Mouse (Mus musculus): ENCODE measurements around the gene Zfpm1.

Zfpm1 gene

DNA sequence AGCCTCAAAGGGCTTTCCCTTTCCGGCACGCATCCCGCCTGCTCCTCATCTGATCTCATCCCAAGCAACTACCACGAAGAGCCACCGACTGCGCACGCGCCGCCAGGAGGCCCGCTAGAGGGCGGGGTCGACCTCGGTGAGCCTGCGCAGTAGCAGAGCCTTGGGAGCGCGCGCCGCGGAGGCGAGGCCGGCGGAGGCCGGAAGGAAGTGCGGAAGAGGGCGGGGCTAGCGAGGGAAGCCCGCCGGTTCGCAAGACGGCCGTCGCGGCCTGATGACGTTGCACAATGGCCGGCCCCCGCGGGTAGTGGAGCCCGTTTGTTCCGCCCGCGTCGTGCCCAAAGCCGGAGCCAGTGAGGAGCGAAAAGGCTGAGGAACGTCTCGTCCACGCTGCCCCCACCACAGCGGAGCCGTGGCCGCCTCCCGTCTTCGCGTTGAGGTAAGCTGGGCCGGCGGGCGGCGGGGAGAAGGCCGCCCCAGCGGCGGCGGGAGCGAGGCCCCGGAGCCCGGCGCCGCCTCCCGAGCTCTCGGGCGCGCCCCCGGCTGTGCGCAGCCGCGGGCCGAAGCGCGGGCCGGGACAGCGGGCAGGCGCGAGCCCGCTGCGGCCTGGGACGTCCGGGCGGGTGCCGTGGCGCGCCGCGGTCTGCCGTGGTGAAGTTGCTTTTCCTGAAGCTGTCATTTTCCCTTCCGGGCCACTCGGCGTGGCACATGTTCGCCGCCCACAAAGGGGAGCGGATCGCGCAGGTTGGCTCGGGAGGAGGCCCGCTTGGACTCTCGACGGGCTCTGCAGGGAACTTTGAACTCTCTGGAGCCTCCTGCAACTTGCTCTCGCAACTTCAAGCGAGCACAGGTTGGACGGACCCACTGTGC lies 94.7 kb downstream of the Zfpm1 start, which contains the start of gene Zc3h18:
Gene Zc3h18, plus strand, starts transcription at position 245 of the 867 bp plus-strand sequence.
- DNase-seq (ENCODE audit: extremely low spot score, low read depth, low spot score) = peak; percentile 92

DNA sequence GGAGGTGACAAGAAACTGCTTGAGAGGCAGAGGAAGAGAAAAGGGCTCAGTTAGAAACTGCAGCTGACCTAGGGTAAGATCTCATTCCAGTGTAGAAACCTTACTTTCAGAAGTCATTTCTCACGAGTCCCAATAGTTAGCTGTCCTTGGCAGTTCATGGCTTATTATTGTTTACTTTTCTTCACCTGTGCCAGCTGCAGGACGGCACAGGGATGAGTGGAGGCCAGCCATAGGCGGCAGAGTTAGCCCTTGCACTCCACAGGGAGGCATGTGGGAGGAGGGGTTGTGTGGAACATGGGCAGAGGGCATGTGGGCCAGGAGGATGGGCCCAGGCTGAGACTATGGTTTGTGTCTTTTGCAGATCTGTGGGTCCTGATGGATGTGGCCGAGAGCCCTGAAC lies 101.1 kb downstream of the Zfpm1 start:
- no peak for DNase-seq (ENCODE audit: extremely low spot score, low read depth, low spot score)

All from hindlimb bud, embryonic 11.5 days (tissue).